Mouse (Mus musculus): ENCODE measurements around the gene Ncoa5. TPM values are rescaled to one million over a fixed set of nuclear protein-coding genes. Genes with fewer than 3 reads are reported as not detected.

The Ncoa5 gene
- total RNA-seq, 2 experiments from 2014 or later: 53.2 to 57.4 TPM

- DNase-seq (ENCODE audit: low spot score in 2 of 2): no peak
Observed at GRCm38 (mm10) chr2:164995976-164996375, 38.7 kb downstream of the Ncoa5 start.

GRCm38 (mm10) chr2:164994659-164995428 is 39.8 kb downstream of the Ncoa5 start:
- DNase-seq (ENCODE audit: low spot score in 2 of 2): no peak

GRCm38 (mm10) chr2:164994156-164994555 is 40.5 kb downstream of the Ncoa5 start:
- no peak for DNase-seq (ENCODE audit: low spot score in 2 of 2)

GRCm38 (mm10) chr2:164991808-164992207 is 42.9 kb downstream of the Ncoa5 start:
- DNase-seq (ENCODE audit: low spot score in 2 of 2): no peak

- no peak for DNase-seq (ENCODE audit: low spot score in 2 of 2)
Observed at GRCm38 (mm10) chr2:164991111-164991510, 43.6 kb downstream of the Ncoa5 start.

GRCm38 (mm10) chr2:164988777-164989176 is 45.9 kb downstream of the Ncoa5 start:
- no peak for DNase-seq (ENCODE audit: low spot score in 2 of 2)

GRCm38 (mm10) chr2:164986371-164987027 is 48.2 kb downstream of the Ncoa5 start:
- DNase-seq (ENCODE audit: low spot score in 2 of 2): no peak

- DNase-seq (ENCODE audit: low spot score in 2 of 2): no peak
Observed at GRCm38 (mm10) chr2:164985962-164986361, 48.7 kb downstream of the Ncoa5 start.

GRCm38 (mm10) chr2:164979749-164980148 is 54.9 kb downstream of the Ncoa5 start:
- DNase-seq (ENCODE audit: low spot score in 2 of 2): no peak

GRCm38 (mm10) chr2:164975611-164976010 is 59.1 kb downstream of the Ncoa5 start:
- no peak for DNase-seq (ENCODE audit: low spot score in 2 of 2)

- no peak for DNase-seq (ENCODE audit: low spot score in 2 of 2)
Observed at GRCm38 (mm10) chr2:164972646-164973045, 62.0 kb downstream of the Ncoa5 start.

GRCm38 (mm10) chr2:164970631-164971196 is 64.0 kb downstream of the Ncoa5 start:
- peak in 1 of 2 experiments; percentile 55 for DNase-seq (ENCODE audit: low spot score in 2 of 2)

- DNase-seq (ENCODE audit: low spot score in 2 of 2): no peak
Observed at GRCm38 (mm10) chr2:164969348-164969781, 65.3 kb downstream of the Ncoa5 start.

GRCm38 (mm10) chr2:164968451-164968851 is 66.2 kb downstream of the Ncoa5 start:
- peak; percentile 44 to 59 for DNase-seq (ENCODE audit: low spot score in 2 of 2)

GRCm38 (mm10) chr2:164967761-164968440 is 66.8 kb downstream of the Ncoa5 start:
- peak; percentile 65 to 71 for DNase-seq (ENCODE audit: low spot score in 2 of 2)

- DNase-seq (ENCODE audit: low spot score in 2 of 2): no peak
Observed at GRCm38 (mm10) chr2:164967193-164967592, 67.5 kb downstream of the Ncoa5 start.

- no peak for DNase-seq (ENCODE audit: low spot score in 2 of 2)
Observed at GRCm38 (mm10) chr2:164966381-164966780, 68.3 kb downstream of the Ncoa5 start.

GRCm38 (mm10) chr2:164964981-164965380 is 69.7 kb downstream of the Ncoa5 start:
- no peak for DNase-seq (ENCODE audit: low spot score in 2 of 2)

- DNase-seq (ENCODE audit: low spot score in 2 of 2): peak; percentile 70 to 72
Observed at GRCm38 (mm10) chr2:164964242-164964894, 70.3 kb downstream of the Ncoa5 start.

GRCm38 (mm10) chr2:164962183-164962580 is 72.5 kb downstream of the Ncoa5 start:
- DNase-seq (ENCODE audit: low spot score in 2 of 2): no peak

Measured in layer of hippocampus, postnatal 14 days (tissue).